In the genomic region with DNA sequence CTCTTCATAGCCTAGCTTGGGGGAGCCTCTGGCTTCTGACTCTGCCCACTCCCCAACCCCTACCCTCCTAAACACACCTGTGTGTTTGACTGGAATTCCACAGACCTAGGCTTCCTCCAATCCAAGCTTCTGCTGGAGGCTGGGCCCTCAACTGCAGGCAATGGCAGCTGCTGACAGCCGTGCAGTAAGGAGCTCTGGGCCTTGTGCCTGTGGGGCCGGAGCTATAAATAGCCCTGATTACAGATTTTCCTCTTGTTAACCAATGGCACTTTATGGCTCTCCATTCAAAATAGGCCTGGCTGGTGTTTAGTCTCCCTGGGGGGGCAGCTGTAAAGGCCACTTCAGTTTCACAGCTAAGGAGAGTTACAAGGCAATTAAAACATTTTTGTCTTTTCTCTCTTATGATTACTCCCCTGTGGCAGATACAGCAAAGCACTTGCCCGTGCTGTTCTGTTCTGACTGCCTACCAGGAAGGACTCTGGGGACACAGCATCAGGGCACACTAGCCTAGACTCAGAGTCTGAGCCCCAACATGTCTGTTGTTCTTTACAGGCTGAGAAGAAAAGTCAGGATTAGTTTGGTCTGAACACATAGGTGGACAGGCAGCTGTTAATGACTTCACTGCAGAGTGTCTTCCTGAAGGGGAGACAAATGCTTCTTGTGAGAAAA, we compare ENCODE assay signal across 8 mouse cellular contexts. TPM values are rescaled to one million over a fixed set of nuclear protein-coding genes. Genes with fewer than 3 reads are reported as not detected.
DNase-seq lines count a peak whose midpoint lies in the region; ATAC-seq lines count a peak whose summit lies in the region.

No protein-coding gene starts in this region.

- no peak overlapping the region for H3K4me3 ChIP-seq in midbrain, embryonic 13.5 days (replicated peaks)
- no peak overlapping the region for H3K4me3 ChIP-seq in midbrain, embryonic 11.5 days (ENCODE audit: low read depth, low read length)
- H3K4me3 ChIP-seq in intestine, embryonic 16.5 days (ENCODE audit: low read length) = no peak overlapping the region

- peak overlapping the region; percentile 40 for H3K27ac ChIP-seq in midbrain, embryonic 13.5 days
- no peak overlapping the region for H3K27ac ChIP-seq in midbrain, embryonic 11.5 days (ENCODE audit: low read depth, low read length)
- peak overlapping the region; percentile 60 for H3K27ac ChIP-seq in intestine, embryonic 16.5 days (ENCODE audit: low read length)

- WGBS in midbrain, embryonic 13.5 days = 22% methylated on average over 3 of the region's 3 CpGs
- 57% methylated on average over 3 of the region's 3 CpGs for WGBS in midbrain, embryonic 11.5 days
- WGBS in intestine, embryonic 16.5 days = 11% methylated on average over 3 of the region's 3 CpGs

- H3K4me1 ChIP-seq in midbrain, embryonic 13.5 days (replicated peaks) = peaks cover 12% of the 10 kb centered on the region
- no peaks in the 10 kb centered on the region for H3K4me1 ChIP-seq in midbrain, embryonic 11.5 days (ENCODE audit: control insufficient read depth, insufficient read depth, low read length)
- peaks cover 15% of the 10 kb centered on the region for H3K4me1 ChIP-seq in intestine, embryonic 16.5 days (ENCODE audit: control insufficient read depth, insufficient read depth, low read length)

- no peaks in the 10 kb centered on the region for H3K27me3 ChIP-seq in midbrain, embryonic 13.5 days
- H3K27me3 ChIP-seq in midbrain, embryonic 11.5 days (ENCODE audit: control insufficient read depth, insufficient read depth, low read length) = no peaks in the 10 kb centered on the region
- no peaks in the 10 kb centered on the region for H3K27me3 ChIP-seq in intestine, embryonic 16.5 days (replicated peaks; ENCODE audit: control insufficient read depth, insufficient read depth, low read length)

- ATAC-seq in midbrain, embryonic 13.5 days = peak; percentile 37
- no peak for ATAC-seq in midbrain, embryonic 11.5 days (ENCODE audit: low FRiP score)
- peak; percentile 83 for ATAC-seq in intestine, embryonic 16.5 days
- no peak for ATAC-seq in CD4-positive, CD25-positive, alpha-beta regulatory T cell, adult 4 months

- H3K4me2 ChIP-seq in midbrain, embryonic 13.5 days (replicated peaks) = no peak overlapping the region
- H3K4me2 ChIP-seq in midbrain, embryonic 11.5 days = no peak overlapping the region
- no peak overlapping the region for H3K4me2 ChIP-seq in intestine, embryonic 16.5 days (ENCODE audit: low read depth, low read length)

- H3K9me3 ChIP-seq in midbrain, embryonic 13.5 days = no peaks in the 10 kb centered on the region
- no peaks in the 10 kb centered on the region for H3K9me3 ChIP-seq in midbrain, embryonic 11.5 days (ENCODE audit: control insufficient read depth, low read length)
- no peaks in the 10 kb centered on the region for H3K9me3 ChIP-seq in intestine, embryonic 16.5 days (ENCODE audit: control insufficient read depth, low read length)

- DNase-seq in midbrain, embryonic 11.5 days (ENCODE audit: low spot score, missing footprints) = no peak
- DNase-seq in heart, adult 11 months = peak; percentile 94
- DNase-seq in retina, embryonic 14.5 days (ENCODE audit: low spot score) = peak; percentile 39
- DNase-seq in ovary, postnatal 14 days (ENCODE audit: low spot score) = no peak
- DNase-seq in right cerebral cortex, postnatal 4 days = no peak

- no peaks in the 10 kb centered on the region for H3K36me3 ChIP-seq in midbrain, embryonic 13.5 days
- no peaks in the 10 kb centered on the region for H3K36me3 ChIP-seq in midbrain, embryonic 11.5 days (ENCODE audit: control insufficient read depth, insufficient read depth, low read length)
- H3K36me3 ChIP-seq in intestine, embryonic 16.5 days (ENCODE audit: control insufficient read depth, insufficient read depth, low read length) = no peaks in the 10 kb centered on the region

- no peak overlapping the region for H3K9ac ChIP-seq in midbrain, embryonic 13.5 days (replicated peaks)
- H3K9ac ChIP-seq in midbrain, embryonic 11.5 days (ENCODE audit: low read length) = no peak overlapping the region
- H3K9ac ChIP-seq in intestine, embryonic 16.5 days (ENCODE audit: low read depth, low read length) = no peak overlapping the region

RNA-seq across cellular contexts. Expression of a gene that starts 43.5 kb away (rescaled TPM):
- 0.63 and 0.77 TPM in 2 replicates for polyA plus RNA-seq in midbrain, embryonic 13.5 days (2015; fragmentation: Nextera tagmentation; extraction: Ambion mirVana)
- 5.1 and 6.2 TPM in 2 replicates for polyA plus RNA-seq in midbrain, embryonic 11.5 days (2014; fragmentation: Nextera tagmentation; extraction: Ambion mirVana)
- polyA plus RNA-seq in intestine, embryonic 16.5 days (2015; fragmentation: Nextera tagmentation; extraction: Ambion mirVana) = 0.32 and 0.33 TPM in 2 replicates
- under 1 TPM in 1 of 2 experiments, not detected in 1; 0.04 TPM for polyA plus RNA-seq in CD4-positive, CD25-positive, alpha-beta regulatory T cell, adult 4 months (2017; shearing (Covaris generic))

Comparison
In these comparisons a context has a peak if more than half of its experiments do, and no peak if none do; other contexts are left out.
1. ATAC-seq: peak in midbrain, embryonic 13.5 days (single experiment) and intestine, embryonic 16.5 days (single experiment); none in midbrain, embryonic 11.5 days (single experiment) and CD4-positive, CD25-positive, alpha-beta regulatory T cell, adult 4 months (single experiment).
2. DNase-seq: peak in heart, adult 11 months (single experiment) and retina, embryonic 14.5 days (single experiment); none in midbrain, embryonic 11.5 days (single experiment), ovary, postnatal 14 days (single experiment) and right cerebral cortex, postnatal 4 days (single experiment).